Mouse (Mus musculus) layer of hippocampus, adult 18-20 months (tissue): ENCODE results near the gene Eif4a3. TPM values are rescaled to one million over a fixed set of nuclear protein-coding genes. Genes with fewer than 3 reads are reported as not detected.

ENCODE experiments used
- DNase-seq, 2 experiments: peaks; one replicate each; pipeline ENCODE4 v3.0.0; 2022; ENCODE audit warnings: low spot score in 2 of 2
- long read RNA-seq: library from polyadenylated mRNA; stranded (forward); transcript quantifications from one replicate; pipeline ENCODE4 v2.0.0, GENCODE M21; 2021
- total RNA-seq, 2 experiments: library from RNA; stranded (reverse); gene quantifications; 2 replicates each; pipeline ENCODE4 v1.2.3; 2021

Eif4a3 gene
- 10 to 100 TPM; 92.8 to 97.8 TPM for total RNA-seq
- long read RNA-seq, transcript Eif4a3-201 (12 exons, 1,509 nt): major isoform, 83 of 99 reads
- long read RNA-seq, partial matches to known transcripts: 11 of 99 reads
- long read RNA-seq, other reads (novel, unspliced or antisense): 5 of 99 reads

GRCm38 (mm10) chr11:119299391-119300245 is at the start of gene Eif4a3:
Gene Eif4a3 (minus strand): TSS chr11:119300089.
- DNase-seq: peak; percentile 90 to 94

GRCm38 (mm10) chr11:119347125-119347524 is 47.2 kb upstream of the Eif4a3 start:
- no peak for DNase-seq

GRCm38 (mm10) chr11:119344865-119345264 is 45.0 kb upstream of the Eif4a3 start:
- DNase-seq: no peak

GRCm38 (mm10) chr11:119344178-119344577 is 44.3 kb upstream of the Eif4a3 start:
- no peak for DNase-seq

- DNase-seq: peak; percentile 42 to 89
Observed at GRCm38 (mm10) chr11:119339637-119340036, 39.7 kb upstream of the Eif4a3 start.

- no peak for DNase-seq
Observed at GRCm38 (mm10) chr11:119339179-119339578, 39.3 kb upstream of the Eif4a3 start.

- DNase-seq: no peak
Observed at GRCm38 (mm10) chr11:119338271-119339059, 38.6 kb upstream of the Eif4a3 start.

- DNase-seq: no peak
Observed at GRCm38 (mm10) chr11:119331970-119332369, 32.1 kb upstream of the Eif4a3 start.

GRCm38 (mm10) chr11:119330592-119330991 is 30.7 kb upstream of the Eif4a3 start:
- no peak for DNase-seq

GRCm38 (mm10) chr11:119325068-119325467 is 25.2 kb upstream of the Eif4a3 start:
- no peak for DNase-seq

GRCm38 (mm10) chr11:119322521-119322920 is 22.6 kb upstream of the Eif4a3 start:
- no peak for DNase-seq

GRCm38 (mm10) chr11:119316720-119317119 is 16.8 kb upstream of the Eif4a3 start:
- DNase-seq: no peak

GRCm38 (mm10) chr11:119314252-119314936 is 14.5 kb upstream of the Eif4a3 start:
- no peak for DNase-seq

- no peak for DNase-seq
Observed at GRCm38 (mm10) chr11:119310621-119311020, 10.7 kb upstream of the Eif4a3 start.

GRCm38 (mm10) chr11:119307916-119308315 is 8.0 kb upstream of the Eif4a3 start:
- DNase-seq: no peak

GRCm38 (mm10) chr11:119307658-119307867 is 7.7 kb upstream of the Eif4a3 start, which contains the start of gene Card14:
Gene Card14 (plus strand): TSS chr11:119307768.
- DNase-seq: no peak

- no peak for DNase-seq
Observed at GRCm38 (mm10) chr11:119306762-119307657, 7.1 kb upstream of the Eif4a3 start.

GRCm38 (mm10) chr11:119304904-119305712 is 5.2 kb upstream of the Eif4a3 start:
- DNase-seq: peak in 1 of 2 experiments; percentile 33

GRCm38 (mm10) chr11:119300986-119301385 is 1.1 kb upstream of the Eif4a3 start:
- DNase-seq: no peak
